Mouse (Mus musculus) liver, embryonic 14.5 days (tissue): ENCODE results near the gene Rora. TPM values are rescaled to one million over a fixed set of nuclear protein-coding genes. Genes with fewer than 3 reads are reported as not detected.

ENCODE experiments used
- ATAC-seq: fragments of 200-750 bp; cut with Nextera tagmentation; 2 replicates; pipeline ENCODE4 v1.8.0; 2017; ENCODE audit warnings: moderate number of reproducible peaks, mild to moderate bottlenecking, moderate library complexity; ENCODE audit not compliant: insufficient read depth
- DNase-seq, 3 experiments: peaks; one replicate each; pipeline ENCODE4 v3.0.0-alpha.2; 2012 to 2013; ENCODE audit warnings: low read depth in 3 of 3, low spot score in 3 of 3
- H3K27ac ChIP-seq: fragments of 300-500 bp; sonication (generic); 2 replicates; pipeline ENCODE4 v1.5.1; 2014; ENCODE audit warnings: moderate library complexity, mild to moderate bottlenecking, control low read depth, inconsistent platforms
- H3K27me3 ChIP-seq: fragments of 300-500 bp; sonication (generic); 2 replicates; pipeline ENCODE4 v1.6.1; 2014; ENCODE audit warnings: mild to moderate bottlenecking, low read length, moderate library complexity; ENCODE audit not compliant: control insufficient read depth, insufficient read depth
- H3K36me3 ChIP-seq: fragments of 300-500 bp; sonication (generic); replicated peaks from 2 replicates; pipeline ENCODE4 v1.6.1; 2014; ENCODE audit warnings: low read depth; ENCODE audit not compliant: control insufficient read depth, insufficient read depth
- H3K4me1 ChIP-seq, 2 experiments: fragments of 200-500 bp in 1 of 2; fragments of 300-500 bp in 1 of 2; sonication (generic) in 1 of 2; replicated peaks; 2 replicates each; pipeline ENCODE4 v1.6.1; 2012 to 2014; ENCODE audit warnings: antibody characterized with exemption in 1 of 2, inconsistent platforms in 1 of 2, low read length in 1 of 2; ENCODE audit not compliant: control insufficient read depth in 2 of 2, insufficient read depth in 2 of 2
- H3K4me2 ChIP-seq: fragments of 300-500 bp; sonication (generic); 2 replicates; pipeline ENCODE4 v1.6.1; 2014; ENCODE audit warnings: low read depth, mild to moderate bottlenecking, control low read depth, moderate library complexity
- H3K4me3 ChIP-seq, 2 experiments: fragments of 200-500 bp in 1 of 2; fragments of 300-500 bp in 1 of 2; sonication (generic) in 1 of 2; 2 replicates each; pipeline ENCODE4 v1.5.1; 2012 to 2014; ENCODE audit warnings: low read depth in 2 of 2, low read length in 2 of 2, mild to moderate bottlenecking in 2 of 2, control low read depth in 1 of 2, inconsistent platforms in 1 of 2, moderate library complexity in 1 of 2; ENCODE audit not compliant: insufficient read depth in 1 of 2
- H3K9ac ChIP-seq: fragments of 300-500 bp; sonication (generic); replicated peaks from 2 replicates; pipeline ENCODE4 v1.6.1; 2014; ENCODE audit warnings: mild to moderate bottlenecking, control low read depth, moderate library complexity
- H3K9me3 ChIP-seq: fragments of 300-500 bp; sonication (generic); 2 replicates; pipeline ENCODE4 v1.6.1; 2016; ENCODE audit warnings: low read length, mixed read lengths; ENCODE audit not compliant: control insufficient read depth
- CTCF ChIP-seq: IDR thresholded peaks from 2 replicates; pipeline ENCODE4 v1.5.1; 2016; ENCODE audit warnings: antibody characterized with exemption, low read depth, control low read depth
- EP300 ChIP-seq: IDR thresholded peaks from 2 replicates; pipeline ENCODE4 v1.6.1; 2016; ENCODE audit warnings: antibody characterized with exemption, low read depth
- WGBS: fragments of 180-500 bp; shearing (Covaris S2); extraction: QIAGEN DNeasy Blood & Tissue Kit; methylation state at CpG from one replicate; pipeline ENCODE4 v1.1.7; 2014; ENCODE audit not compliant: insufficient replicate concordance; 5-methylcytosine and 5-hydroxymethylcytosine counted together
- polyA plus RNA-seq, 2 experiments: library from polyadenylated mRNA; depleted of rRNA in 1 of 2; stranded (reverse) in 1 of 2; unstranded in 1 of 2; fragments of >200 nt; fragmentation: Nextera tagmentation in 1 of 2; extraction: Ambion mirVana in 1 of 2; gene quantifications; 2 replicates each; pipeline versions ENCODE4 v1.2.1 to v1.2.3; 2012 to 2014

Gene Rora
- polyA plus RNA-seq, 2 experiments, result 0.85 to 2.9 TPM

- no peaks in the 10 kb centered on the region for H3K4me1 ChIP-seq
- H3K36me3 ChIP-seq, result no peaks in the 10 kb centered on the region
- H3K27ac ChIP-seq, result no peak overlapping the region
- TF ChIP-seq CTCF (no peak), EP300 (no peak)
- 28% methylated on average over 4 of the region's 4 CpGs for WGBS
- H3K4me2 ChIP-seq, result no peak overlapping the region
- H3K4me3 ChIP-seq, result no peak overlapping the region
- no peaks in the 10 kb centered on the region for H3K9me3 ChIP-seq
- no peaks in the 10 kb centered on the region for H3K27me3 ChIP-seq
- no peak for ATAC-seq
- no peak for DNase-seq
- H3K9ac ChIP-seq, result no peak overlapping the region
These were observed 488.3 kb downstream of the Rora start for GRCm38 (mm10) chr9:69141859-69142258.

GRCm38 (mm10) chr9:69146937-69147336 is 493.4 kb downstream of the Rora start:
- H3K9ac ChIP-seq, result no peak overlapping the region
- H3K4me2 ChIP-seq, result no peak overlapping the region
- DNase-seq, result no peak
- WGBS, result 68% methylated on average over 1 of the region's 1 CpGs
- no peaks in the 10 kb centered on the region for H3K9me3 ChIP-seq
- no peaks in the 10 kb centered on the region for H3K27me3 ChIP-seq
- no peak overlapping the region for H3K27ac ChIP-seq
- ATAC-seq, result no peak
- TF ChIP-seq CTCF (0 out of 2 replicates have a peak, but pooled peaks have one; percentile 21), EP300 (no peak)
- no peaks in the 10 kb centered on the region for H3K36me3 ChIP-seq
- no peak overlapping the region for H3K4me3 ChIP-seq
- no peaks in the 10 kb centered on the region for H3K4me1 ChIP-seq

- no peak overlapping the region for H3K4me2 ChIP-seq
- DNase-seq, result no peak
- 49% methylated on average over 14 of the region's 14 CpGs for WGBS
These were observed 496.6 kb downstream of the Rora start for GRCm38 (mm10) chr9:69150224-69150623.

GRCm38 (mm10) chr9:69154684-69155083 is 501.1 kb downstream of the Rora start:
- peaks cover 0 to 4% of the 10 kb centered on the region in 2 experiments; a peak in 1 of 4 replicates for H3K4me1 ChIP-seq
- H3K36me3 ChIP-seq, result no peaks in the 10 kb centered on the region
- no peak overlapping the region for H3K27ac ChIP-seq
- H3K4me2 ChIP-seq, result no peak overlapping the region
- ATAC-seq (no peak), DNase-seq (no peak)
- TF ChIP-seq CTCF, result no peak
- TF ChIP-seq EP300, result no peak
- H3K9ac ChIP-seq, result no peak overlapping the region
- no peaks in the 10 kb centered on the region for H3K9me3 ChIP-seq
- H3K4me3 ChIP-seq, result no peak overlapping the region
- no peaks in the 10 kb centered on the region for H3K27me3 ChIP-seq
- 79% methylated on average over 5 of the region's 5 CpGs for WGBS

More at GRCm38 (mm10) chr9:69150224-69150623, 496.6 kb downstream of the Rora start:
- no peak for ATAC-seq
- no peak for TF ChIP-seq CTCF
- no peak for TF ChIP-seq EP300
- Histone ChIP-seq H3K36me3 (no peaks in the 10 kb centered on the region), H3K9ac (no peak overlapping the region), H3K4me1 (no peaks in the 10 kb centered on the region), H3K9me3 (no peaks in the 10 kb centered on the region), H3K27me3 (no peaks in the 10 kb centered on the region), H3K27ac (no peak overlapping the region), H3K4me3 (no peak overlapping the region)

GRCm38 (mm10) chr9:69155836-69156595 is 502.4 kb downstream of the Rora start:
- no peaks in the 10 kb centered on the region for H3K36me3 ChIP-seq
- TF ChIP-seq CTCF, result no peak
- no peak for TF ChIP-seq EP300
- peaks cover 0 to 4% of the 10 kb centered on the region in 2 experiments; a peak in 1 of 4 replicates for H3K4me1 ChIP-seq
- no peak overlapping the region for H3K9ac ChIP-seq
- ATAC-seq (no peak), DNase-seq (no peak)
- H3K27ac ChIP-seq, result no peak overlapping the region
- no peaks in the 10 kb centered on the region for H3K9me3 ChIP-seq
- 49% methylated on average over 8 of the region's 8 CpGs for WGBS
- H3K4me2 ChIP-seq, result no peak overlapping the region
- no peaks in the 10 kb centered on the region for H3K27me3 ChIP-seq
- H3K4me3 ChIP-seq, result no peak overlapping the region
